Mouse (Mus musculus) layer of hippocampus, adult 9-10 months (tissue): ENCODE results near the gene Parvb.

Source experiments
- DNase-seq: peaks from one replicate; pipeline ENCODE4 v3.0.0; 2022; ENCODE audit warnings: low spot score

The Parvb gene

DNA sequence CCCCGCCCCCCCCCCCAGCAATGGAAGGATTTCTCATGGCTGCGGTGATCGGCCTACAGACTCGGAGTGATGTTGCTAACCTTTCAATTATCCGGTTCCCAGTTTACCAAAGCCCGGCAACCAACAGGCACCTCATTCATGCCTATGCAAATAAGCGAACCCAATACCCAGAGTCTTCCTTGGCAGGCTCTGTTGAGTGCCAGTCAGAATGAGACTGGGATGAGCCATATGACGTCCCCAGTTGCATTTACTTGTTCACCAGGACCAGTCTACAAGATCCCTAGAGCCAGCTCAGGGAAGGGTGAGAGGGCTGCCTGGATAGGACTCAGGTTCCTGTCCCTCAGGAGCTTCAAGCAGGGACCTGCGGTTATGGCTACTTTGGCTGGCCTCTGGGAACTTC, 62.5 kb downstream of the Parvb start:
- no peak for DNase-seq

DNA sequence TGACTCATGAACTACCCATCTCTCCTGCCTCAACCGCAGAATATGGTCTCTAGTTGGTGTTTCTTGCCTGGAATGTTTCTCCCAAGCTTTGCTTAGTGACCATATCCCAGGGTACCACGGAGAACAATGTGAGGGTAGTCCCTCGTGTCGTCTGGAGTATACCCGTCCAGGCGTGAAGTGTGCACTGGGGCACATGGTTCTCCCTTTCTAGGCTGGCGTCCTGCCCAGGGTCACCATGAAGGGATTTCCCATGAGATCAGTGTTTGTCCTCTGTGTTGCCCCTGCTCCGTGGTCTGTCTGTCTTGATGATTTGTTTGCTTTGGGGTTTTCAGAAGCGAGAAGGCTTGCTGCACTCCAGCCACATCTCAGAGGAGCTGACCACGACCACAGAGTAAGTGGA, 63.4 kb downstream of the Parvb start:
- DNase-seq: no peak

DNA sequence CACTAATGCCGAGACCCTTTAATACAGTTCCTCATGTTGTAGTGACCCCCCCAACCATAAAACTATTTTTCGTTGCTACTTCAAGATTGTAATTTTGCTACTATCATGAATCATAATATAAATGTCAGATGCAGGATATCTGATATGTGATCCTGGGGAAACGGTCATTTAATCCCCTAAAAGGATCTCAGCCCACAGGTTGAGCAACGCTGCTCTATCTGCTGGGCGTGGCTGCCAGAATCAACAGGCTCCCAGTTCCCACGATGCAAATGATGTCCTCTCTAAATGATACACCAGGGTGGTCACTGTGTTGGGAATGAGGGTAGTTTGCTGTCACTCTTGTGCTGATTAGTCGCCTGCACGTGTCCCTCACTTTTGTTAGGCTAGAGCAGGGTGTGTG, 65.6 kb downstream of the Parvb start:
- no peak for DNase-seq

DNA sequence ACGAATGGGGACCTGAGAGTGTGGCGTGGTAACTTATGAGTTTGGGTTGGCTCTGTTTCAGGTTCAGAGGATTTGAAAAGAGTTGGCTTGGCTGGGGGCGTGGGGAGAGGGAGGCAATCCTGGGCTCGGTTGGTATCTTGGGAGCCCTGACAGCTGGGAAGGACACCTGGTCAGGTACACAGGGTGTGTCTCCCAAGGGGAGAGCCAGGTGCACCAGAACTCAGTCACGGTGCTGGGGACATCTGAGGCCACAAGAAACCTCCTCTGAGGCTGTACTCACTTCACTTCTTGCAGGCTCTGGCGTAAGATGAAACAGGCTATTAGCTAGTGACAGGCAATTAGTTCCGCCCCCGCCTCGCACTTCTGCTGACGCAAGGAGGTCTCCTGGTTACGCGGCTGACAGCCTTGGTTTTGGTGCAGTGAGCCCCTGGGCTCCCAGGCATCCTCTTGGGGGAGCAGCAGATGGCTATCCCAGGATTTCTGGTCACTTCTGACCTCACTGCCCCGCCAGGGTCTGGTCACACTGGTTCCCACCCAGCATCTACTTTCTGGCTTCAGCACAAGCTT, 67.0 kb downstream of the Parvb start:
- no peak for DNase-seq

DNA sequence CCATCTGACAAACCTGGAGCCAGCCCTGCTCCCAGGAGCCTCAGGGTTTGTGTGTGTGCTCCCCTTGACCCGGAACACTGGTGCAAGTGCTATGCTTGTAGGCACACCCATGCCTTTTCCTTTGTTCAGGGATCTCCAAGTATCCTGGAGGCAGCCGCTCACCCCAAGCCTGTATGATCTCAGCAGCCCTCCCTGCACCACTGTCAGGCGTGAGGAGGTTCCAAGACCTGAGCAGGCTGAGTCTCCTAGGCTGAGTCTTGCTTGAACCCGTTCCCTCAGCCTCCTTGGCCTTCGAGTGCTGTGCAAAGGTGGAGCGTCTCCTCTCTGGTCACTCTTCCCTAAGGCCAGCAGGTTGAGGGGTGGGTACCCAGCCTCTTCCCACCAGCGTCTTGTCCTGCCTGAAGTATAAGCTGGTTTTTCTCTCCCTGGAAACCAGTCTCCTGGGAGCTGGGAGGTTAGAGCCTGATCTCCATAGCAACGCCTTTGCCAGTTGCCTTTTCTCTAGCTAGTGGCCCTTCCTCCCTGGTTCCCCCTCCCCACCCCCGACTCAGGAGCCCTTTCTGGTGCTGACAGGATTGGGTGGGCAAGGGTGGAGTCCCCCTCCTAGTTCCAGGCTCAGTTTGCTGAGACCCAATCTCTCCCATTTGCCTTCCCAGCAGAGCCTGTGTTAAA, 68.0 kb downstream of the Parvb start:
- no peak for DNase-seq

DNA sequence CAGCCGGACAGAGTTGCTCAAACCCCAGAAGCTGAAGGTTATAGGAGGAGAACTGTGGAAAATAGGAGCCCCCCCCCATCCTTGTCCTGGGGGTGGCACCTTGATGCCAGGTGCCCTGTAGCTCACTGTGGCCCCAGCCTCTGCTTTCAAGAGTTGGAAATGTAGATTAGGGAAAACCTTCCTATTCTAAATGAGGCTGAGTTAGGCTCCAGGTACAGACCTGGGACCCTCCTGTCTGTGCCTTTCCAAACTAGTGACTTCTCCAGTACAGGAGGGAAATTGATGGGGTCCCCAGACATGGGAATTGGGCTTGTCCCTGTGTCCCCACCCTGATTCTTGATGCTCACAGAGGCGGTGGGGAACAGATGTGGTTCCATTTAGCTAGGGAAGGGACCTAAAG, 68.7 kb downstream of the Parvb start:
- no peak for DNase-seq

DNA sequence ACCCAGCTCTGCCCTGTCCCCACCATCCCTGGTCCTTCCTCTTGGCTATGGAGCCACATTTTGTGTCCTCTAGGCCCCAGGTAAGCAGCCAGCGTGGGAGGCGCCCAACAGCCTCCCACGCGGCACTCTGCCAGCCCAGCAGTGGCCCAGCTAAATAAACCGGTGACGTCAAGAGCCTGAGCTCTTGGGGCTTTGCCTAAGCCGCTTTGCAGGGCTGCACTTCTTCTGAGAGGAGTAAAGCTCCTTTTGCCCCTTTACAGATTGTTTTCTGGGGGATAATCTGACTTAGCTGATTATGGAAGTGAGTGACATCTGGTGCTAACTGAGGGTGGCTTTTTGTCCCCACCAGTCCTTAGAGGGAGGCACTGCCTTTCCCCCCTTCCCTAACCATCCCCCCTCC, 69.2 kb downstream of the Parvb start:
- DNase-seq: no peak

DNA sequence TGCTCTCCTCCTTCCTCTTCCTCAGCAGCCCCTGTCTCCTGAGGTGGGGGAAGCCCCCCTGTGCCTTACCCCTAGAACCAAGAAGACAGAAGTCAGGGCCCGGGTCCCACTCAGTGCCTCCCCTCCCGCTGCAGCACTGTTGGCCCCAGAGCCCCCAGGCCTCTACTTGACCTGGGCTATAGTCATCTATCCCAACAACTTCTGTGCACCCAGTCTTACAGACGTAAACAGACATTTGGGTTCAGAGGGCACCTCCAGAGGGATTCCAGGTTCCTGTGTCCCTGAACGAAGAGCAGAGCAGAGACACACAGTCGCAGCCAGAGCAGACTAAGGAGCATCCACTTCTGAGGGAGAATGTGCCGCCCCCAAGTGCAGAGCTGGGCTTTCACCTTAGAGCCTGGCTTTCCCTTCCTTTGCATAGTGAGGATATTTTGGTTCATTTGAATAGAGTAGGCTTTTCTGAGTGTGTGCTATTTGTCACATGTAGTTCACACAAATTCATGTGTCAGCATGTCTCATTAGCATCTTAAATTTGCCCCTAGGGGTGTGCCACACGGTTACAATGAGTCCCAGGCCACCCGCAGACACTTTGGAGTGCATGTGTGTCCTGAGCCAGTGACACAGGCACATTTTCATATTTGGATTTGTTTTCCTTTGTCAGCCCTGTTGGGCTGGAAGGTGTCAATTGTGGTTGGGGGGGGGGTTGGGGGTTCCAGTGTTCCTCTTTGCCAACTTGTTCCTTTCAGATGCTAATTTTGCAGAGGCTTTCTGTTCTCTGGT, 70.0 kb downstream of the Parvb start:
- no peak for DNase-seq

DNA sequence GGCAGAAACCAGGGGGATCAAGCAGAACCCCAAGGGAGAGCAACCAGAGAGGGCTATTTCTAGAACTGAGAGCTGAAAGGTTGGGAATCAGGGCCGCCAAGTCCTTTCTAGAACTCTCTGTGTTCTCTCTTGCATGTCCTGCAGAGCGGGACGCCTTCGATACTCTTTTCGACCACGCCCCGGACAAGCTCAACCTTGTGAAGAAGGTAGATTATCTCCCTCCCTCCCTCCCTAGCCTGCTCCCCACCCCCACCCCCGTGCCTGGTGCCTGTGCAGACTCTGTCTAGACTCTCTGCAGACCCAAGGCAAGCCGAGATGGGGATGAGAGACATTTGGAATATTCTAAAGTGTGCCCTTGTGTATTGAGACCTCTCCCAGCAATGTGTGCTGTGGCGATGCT, 71.4 kb downstream of the Parvb start:
- DNase-seq: no peak

DNA sequence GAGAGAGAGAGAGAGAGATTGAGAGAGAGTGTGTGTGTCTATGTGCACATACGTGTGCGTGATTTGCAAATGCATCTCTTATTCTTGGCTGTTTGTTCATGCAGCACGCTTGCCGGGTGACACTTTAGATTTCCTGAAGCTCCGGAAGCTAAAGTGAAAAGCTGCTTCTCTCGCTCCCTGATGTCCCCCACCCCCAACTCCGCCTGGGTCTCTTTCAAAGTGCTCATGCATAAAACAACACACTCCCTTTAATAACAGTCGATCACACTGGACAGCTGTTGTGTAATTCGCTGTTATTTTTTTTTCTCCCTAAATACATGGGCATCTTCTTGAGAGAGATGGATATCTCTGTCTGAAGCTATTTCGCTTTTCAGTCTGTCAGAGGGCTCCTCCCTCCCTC, 73.5 kb downstream of the Parvb start:
- DNase-seq: no peak

DNA sequence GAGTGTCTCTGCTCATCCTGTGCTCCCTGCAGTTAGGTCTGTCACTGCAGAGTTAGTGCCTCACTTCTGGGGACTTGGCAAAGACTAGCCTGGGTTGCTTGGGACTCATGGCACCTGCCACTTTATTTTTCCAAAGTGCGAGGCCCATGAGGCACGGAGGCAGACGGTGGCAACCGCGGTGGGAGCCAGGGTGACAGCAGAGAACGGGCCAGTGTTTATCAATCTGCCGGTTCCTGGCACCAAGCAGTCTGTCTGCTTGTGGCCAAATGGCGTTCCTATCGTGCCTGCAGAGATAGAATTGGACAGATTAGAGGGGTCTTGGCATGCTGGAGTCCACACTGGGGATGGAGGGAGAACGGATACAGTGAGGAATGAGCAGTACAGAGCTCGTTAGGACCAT, 78.4 kb downstream of the Parvb start:
- no peak for DNase-seq

DNA sequence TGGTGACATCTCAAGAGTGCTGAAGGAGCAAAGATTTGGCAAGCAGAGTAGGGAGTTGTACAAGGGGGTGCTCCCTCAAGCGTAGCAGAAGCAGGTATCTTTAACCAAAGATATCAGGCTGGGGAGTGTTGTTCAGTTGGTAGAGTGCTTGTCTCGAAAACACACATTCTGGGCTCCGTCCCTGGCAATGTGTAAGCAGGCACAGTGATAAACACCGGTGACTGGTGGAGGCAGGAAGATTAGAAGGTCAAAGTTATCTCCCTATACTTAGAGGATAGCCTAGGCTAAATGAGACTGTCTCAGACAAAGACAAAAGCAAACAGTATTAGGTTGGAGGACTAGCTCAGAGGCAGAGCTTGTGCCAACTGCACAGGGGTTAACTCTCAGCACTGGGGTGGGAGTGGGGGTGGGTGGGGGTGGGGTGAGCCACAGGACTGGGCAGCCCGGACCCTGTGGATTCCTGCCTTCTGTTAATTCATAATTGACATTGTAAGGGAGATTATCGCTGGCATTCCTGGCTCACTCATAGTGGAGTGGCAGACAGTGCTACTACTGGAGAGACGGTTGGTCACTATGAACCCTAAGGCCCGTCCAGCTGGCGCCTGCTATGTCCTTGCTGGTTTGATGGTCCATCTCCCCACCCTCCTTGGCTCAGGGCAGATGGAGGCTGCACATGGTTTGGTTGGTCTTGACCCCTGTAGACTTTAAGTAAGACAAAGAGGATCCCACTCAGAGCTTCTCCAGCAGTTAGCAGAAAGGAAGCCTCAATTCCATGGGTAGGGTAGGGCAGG, 79.6 kb downstream of the Parvb start:
- no peak for DNase-seq

DNA sequence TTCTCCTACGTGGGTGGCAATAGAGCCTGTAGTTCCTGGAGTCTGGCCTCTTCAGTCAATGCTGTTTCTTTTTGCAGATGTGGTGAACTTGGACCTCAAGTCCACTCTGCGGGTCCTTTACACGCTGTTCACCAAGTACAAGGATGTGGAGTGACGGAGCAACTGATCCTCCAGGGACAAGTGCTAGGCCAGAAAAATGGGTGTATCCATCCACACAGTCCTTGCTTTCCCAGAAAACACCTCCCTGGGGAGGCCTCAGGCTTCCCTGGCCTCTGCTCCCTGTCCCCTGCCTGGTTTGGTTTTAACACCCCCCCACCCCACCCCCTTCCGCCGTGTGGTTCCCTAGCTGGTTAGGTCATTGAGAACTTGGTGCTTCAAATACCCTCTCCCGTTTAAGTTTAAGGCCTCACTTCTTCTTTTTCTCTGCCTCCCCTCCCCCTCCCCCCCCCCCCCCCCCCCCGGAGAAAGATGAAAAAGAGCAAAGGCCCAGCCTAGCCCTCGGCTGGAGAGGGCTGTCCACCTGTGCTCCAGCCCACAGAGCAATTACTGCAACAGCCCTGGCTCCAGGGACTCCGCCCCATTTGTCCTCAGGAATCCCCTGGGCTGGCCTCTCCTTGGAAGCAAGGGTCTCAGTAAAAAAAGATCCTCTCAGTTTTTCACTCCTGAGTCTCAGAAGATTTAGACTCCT, 81.2 kb downstream of the Parvb start:
- no peak for DNase-seq

DNA sequence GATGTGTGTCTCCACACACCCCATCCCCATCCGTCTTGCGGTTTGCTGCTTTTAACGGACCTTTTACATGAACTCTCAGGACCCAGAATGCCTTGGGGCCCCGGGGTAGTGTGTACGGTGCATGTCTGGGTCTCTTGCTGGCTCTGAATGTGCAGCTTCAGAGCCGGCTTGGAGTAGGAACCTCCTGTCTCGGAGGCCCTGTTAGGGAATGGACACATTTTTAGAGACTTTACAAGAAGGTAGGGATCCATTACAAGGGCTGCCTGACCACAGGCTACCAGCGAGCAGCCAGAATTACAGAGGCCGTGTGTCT, 81.7 kb downstream of the Parvb start:
- no peak for DNase-seq

DNA sequence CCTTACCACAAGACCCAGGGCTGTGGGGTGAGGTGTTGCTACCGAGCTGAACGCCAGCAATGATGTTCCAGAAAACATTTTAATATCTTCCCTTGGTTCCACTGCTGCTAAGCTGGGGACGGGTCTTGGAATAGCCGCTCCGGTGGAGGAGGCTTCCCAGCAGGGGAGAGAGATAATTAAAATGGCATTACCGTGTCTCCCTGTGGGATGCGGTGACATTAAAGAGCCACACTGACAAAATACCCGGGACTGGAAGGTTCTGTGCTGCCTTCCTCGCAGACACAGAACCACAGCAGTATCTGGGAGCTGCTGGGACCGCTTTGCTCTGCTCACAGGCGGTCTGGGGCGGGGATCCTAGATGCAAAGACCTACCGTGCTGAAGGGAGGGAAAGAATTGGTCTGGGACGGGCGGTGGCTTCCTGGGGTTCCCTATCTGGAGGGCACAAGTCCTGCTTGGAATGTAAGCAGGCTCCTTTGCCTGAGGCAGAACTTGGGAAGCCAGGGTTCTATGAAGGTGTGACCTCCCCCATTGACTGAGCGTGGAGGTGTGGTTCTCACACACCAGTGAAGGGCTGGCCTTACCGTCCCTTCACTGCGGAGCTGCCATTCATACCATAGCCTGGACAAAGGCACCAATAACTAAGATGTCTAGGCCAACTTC, 82.7 kb downstream of the Parvb start:
- no peak for DNase-seq

DNA sequence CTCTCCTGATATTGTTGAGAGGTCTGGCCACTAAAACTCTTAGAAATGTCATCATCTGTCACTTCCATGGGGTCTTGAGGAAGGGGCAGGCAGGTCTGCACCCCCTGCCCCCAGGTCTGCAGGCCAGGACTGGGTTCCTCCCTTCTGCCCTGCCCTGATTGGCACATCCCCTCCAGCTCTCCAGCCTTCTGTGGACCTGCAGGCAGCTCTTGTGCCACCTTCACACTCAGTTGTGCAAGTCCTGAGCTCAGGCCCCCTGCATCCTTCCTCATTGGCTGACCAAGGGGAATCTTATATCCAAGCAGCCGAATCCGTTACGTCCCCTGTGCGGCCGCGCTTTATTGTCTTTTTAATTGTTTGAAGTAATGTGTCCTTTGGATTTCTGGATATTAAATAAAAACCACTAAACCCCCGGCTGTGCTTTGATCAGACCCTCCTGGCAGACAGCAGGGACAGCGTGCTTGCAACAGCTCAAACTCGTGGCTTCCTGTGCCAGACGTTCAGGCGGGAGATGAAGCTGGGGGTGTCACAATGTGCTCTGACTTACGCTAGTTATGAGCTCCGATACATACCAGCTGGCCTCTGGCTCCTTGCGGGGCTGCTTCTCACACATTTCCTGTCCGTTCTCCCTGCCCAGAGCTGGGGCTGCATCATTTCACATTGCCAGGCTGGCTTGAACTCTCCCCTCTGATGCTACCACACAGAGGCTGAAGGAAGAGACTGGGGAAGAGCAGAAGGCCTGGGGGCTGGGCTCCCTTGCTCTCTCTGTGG, 83.6 kb downstream of the Parvb start:
- no peak for DNase-seq

DNA sequence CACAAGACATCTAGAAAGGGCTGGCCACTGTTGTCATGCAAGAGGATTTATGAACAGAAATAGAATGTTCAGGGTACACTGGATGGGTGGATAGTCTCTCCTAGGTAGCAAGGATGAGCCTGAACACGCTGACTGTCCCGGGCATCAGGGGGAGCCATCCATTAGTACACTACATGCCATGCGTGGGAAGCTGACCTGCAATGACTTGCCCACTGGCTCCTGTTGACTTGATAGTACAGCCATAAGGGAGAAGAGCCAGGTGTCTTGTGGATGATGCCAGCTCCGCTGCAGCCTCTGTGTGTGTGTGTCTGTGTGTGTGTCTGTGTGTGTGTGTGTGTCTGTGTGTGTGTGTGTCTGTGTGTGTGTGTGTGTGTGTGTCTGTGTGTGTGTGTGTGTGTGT, 87.5 kb downstream of the Parvb start:
- no peak for DNase-seq

DNA sequence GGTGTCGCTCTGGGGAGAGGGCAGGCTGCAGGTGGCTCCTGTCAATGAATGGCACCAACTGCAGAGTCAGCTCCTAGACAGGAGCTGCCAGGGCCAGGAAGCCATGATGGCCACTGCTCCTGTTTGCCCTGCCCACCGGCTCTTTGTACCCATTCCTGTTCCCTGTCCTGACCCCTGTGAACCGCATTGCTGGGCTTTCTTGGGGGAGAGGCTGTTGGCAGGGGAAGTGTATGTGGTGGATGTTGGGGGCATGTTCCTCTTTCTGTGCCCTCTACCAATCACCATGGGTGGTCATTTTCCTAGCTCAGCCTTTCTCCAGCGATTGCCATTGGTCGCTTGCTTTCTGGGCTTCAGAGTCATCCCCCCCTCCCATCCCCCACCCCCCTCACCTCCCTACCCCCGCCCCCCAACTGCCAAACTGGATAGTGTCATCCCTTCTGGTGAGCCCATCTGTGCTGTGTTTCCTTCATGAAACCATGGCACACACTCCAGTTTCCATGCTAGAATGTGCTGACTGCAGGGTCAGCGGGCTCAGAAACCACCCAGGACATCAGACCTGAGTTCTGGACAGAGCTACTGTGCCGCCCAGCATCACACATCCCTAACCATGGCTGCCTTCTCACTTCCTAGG, 89.8 kb downstream of the Parvb start:
- DNase-seq: no peak

DNA sequence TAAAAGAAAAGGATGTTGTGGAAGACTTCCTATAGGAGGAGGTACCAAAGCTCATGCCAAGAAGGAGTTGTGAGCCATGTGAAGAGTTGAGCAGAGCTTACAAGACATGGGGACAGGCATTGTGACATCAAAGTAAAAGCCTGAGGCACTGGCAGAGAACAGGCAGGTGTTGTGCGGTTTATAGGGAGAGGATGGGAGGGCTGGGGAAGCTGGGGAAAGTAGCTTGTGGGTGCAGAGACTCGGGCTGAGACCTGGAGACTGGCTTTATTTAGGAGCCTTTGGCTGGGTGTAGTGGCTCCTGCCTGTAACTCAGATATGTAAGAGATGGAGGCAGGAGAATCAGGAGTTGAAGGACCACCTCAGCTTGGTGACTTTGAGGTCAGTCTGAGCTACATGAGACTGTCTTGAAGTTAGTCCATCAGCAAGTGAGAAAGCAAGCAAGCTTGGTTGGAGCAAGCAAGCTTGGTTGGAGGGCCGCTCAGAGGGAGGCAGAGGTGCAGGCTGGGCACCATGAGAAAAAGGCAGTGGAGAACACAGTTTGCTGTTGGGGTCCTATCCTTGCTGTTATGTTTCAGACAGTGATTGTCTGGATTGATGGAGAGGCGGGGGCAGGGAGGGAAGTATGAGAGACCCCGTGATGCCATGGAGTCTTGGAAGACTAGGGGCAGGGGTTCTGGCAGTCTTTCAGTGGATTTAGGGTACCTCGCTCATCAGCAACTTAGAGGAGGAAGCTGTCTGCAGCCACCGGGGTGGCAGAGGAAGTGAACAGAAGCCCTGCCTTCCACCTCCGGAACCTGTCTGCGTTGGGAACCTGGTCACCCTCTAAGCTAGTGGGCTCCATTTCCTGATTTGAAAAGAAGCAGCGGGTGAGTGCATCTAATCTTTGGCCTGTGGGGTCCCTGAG, 92.4 kb downstream of the Parvb start, which contains the start of gene Parvg:
TSS of gene Parvg (plus strand) at position 61 of the 904 bp plus-strand sequence.
- DNase-seq: no peak
